Mouse (Mus musculus): ENCODE measurements around the gene Grb2.

The Grb2 gene

DNA sequence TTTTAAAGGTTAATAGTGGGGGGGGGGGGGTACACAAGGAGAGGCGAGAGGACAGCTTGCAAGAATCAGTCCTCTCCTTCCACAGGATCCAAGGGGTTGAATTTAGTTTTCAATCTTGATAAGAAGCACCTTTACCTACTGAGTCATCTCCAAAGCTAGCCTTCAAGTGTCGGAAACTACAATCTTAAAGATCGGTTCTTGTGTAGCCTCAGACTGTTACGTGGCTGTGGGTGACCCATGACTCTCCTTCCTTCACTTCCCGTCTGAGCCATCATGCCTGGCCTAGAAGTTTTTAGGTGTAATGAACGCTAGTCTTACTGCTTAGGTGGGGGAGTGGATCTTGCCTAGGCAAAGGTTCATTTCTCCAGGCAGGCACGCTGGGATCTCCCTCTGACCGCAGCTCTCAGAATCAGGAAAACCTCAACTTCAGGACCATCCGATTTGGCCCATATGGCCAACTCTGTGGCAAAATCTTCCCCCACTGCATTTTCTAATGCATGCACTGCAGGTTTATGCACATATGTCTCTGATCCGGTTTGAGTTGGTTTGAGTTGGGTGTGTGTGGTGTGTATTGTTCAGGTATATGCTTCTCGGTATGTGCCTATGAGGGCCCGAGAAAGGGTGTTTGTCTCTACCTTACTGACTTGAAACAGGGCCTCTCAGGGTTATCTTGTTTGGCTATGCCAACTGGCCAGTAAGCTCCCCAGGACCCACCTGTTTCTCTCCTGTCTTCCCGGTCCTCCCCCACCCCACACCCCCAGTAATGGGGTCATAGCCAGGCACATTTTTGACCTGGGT, 78.5 kb downstream of the Grb2 start:
- in situ Hi-C loops (cut with MboI, MseI): loop anchor here (25.0 kb wide), 1 partner anchor 782 kb away; the partner anchor contains the start of gene Rnf157

- in situ Hi-C loops (cut with MboI, MseI): loop anchor here (25.0 kb wide), 1 partner anchor 784 kb away; the partner anchor contains the start of gene Rnf157
Observed at GRCm38 (mm10) chr11:115628465-115629101, 79.8 kb downstream of the Grb2 start.

GRCm38 (mm10) chr11:115627705-115628464, 80.5 kb downstream of the Grb2 start, which contains the start of gene Slc25a19:
Gene Slc25a19 (minus strand): TSS chr11:115628295.
- in situ Hi-C loops (cut with MboI, MseI): loop anchor here (25.0 kb wide), 1 partner anchor 784 kb away; the partner anchor contains the start of gene Rnf157

DNA sequence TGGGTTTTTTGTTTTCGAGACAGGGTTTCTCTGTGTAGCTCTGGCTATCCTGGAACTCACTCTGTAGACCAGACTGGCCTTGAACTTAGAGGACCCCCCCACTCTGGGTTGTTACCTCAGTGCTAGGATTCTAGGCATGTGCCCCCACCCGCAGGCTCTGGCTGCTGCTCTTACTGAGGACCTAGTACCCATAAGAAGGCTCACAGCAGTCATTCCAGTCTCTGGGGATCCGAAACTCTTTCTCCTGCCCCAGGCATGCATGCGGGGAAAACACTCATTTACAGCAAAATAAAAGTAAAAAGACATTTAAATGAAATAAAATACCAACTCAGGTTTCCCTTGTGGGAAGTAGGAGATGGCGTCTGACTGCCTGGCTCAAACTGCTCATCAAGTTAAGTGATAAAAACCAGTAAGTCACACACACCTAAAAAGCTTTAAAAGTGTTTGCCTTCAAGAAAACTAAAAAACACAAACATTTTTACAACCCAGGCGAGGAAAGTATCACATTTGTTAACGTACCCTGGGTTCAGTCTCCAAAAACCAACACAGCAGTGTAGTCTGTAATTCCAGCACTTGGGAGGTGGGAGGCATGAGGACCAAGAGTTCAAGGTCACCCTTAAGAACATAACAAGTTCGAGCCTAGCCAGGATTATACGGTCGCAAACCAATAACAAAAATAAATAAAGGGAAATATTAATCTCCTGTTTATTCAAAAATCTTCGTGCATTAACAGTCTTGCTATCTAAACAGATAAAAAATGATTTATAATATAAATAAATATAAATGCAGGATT, 81.4 kb downstream of the Grb2 start:
- in situ Hi-C loops (cut with MboI, MseI): loop anchor here (25.0 kb wide), 1 partner anchor 785 kb away; the partner anchor contains the start of gene Rnf157

- in situ Hi-C loops (cut with MboI, MseI): loop anchor here (25.0 kb wide), 1 partner anchor 786 kb away; the partner anchor contains the start of gene Rnf157
Observed at GRCm38 (mm10) chr11:115625877-115626276, 82.5 kb downstream of the Grb2 start.

DNA sequence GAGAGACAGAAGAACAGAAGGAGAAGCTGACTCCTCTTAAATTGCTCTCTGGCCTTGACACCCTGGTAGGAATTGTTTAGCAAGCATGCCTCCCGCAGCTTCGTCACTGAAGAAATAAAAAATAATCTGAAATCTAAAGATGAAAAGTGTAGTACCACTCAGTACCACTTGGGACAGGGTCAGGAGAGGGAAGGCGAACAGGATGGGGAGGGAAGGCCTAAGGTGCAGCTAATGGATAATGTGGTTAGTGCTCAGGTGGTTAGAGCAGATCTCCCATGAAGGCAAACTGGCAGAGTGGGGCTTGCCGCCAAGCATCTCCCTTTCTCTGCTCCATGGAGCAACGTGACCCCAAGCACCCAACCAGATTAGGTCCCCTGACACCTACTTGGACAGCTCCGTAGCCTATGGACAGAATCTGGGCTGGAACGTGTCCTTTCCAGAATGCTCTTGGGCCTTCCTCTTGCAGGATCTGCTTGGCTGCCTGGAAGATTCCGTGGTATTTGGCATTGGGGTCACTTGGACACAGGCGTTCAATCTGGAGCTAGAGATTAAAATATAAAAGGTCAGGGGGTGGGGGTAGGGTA, 84.8 kb downstream of the Grb2 start:
- in situ Hi-C loops (cut with MboI, MseI): no loop called here

- in situ Hi-C loops (cut with MboI, MseI): no loop called here
Observed at GRCm38 (mm10) chr11:115619949-115620348, 88.4 kb downstream of the Grb2 start.

DNA sequence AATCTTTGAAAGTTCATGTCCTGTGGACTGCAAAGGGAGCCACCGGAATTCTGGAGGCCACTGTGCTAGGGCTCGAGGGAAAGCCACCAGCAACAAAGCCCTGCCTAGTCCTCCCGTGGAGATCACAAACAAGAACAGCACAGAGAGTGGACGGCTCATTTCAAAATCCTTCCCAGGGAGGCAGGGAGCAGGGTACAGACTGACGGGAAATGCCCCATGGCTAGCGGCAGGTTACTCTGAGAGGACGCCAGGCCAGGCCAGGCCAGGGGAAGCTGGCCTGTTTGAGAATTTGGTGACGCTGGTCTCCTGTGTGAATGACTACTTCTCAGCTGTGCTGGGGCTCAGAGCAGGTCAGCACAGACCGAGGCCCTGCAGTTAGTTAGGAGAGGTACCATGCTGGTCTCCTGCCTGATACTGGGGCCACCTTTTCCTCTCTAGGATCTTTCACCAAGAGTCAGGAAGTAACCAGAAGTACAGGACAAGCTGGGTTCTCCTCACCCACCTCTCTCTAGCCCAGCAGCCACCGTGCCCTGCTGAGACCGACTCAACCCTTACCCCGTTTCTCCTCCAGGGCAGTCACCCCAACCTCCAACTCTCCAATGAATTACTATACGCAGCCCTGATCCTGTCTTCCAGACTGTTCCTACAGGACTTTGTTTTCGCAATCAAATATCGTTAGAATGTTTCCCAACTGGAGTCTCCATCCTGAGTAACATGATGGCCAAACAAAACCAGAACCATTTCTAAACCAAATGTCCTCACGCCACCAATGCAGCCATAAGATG, 89.5 kb downstream of the Grb2 start:
- in situ Hi-C loops (cut with MboI, MseI): no loop called here

DNA sequence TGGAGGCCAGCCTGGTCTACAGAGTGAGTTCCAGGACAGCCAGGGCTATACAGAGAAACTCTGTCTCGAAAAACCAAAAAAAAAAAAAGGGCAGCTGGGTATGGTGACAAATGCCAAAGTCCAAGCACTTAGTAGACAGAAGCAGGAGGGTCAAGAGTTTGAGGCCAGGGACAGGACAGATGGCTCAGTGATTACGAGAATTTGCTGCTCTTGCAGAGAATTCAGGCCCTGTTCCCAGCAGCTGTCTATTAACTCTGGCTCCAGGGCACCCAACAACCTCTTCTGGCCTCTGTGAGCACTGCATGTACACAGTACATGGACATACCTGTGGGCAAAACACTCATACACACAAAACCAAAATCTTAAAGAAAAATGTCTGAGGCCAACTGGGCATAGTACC, 90.4 kb downstream of the Grb2 start:
- in situ Hi-C loops (cut with MboI, MseI): no loop called here

DNA sequence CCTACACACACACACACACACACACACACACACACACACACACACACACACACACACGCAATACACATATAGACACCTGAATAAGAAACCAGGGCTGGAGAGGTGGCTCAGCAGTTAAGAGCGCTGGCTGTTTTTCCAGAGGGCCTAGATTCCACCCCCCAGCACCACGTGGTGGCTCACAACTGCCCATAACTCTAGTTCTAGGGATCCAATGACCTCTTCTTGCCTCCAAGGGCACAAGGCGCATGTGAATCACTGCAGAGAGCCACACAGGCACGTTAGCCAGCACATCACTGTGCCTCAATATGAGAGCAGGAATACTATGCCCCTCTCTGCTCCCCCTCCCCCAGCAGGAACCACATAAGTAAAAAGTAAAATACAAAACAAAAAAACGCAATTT, 91.5 kb downstream of the Grb2 start:
- in situ Hi-C loops (cut with MboI, MseI): no loop called here

- in situ Hi-C loops (cut with MboI, MseI): no loop called here
Observed at GRCm38 (mm10) chr11:115616371-115616770, 92.0 kb downstream of the Grb2 start.

- in situ Hi-C loops (cut with MboI, MseI): no loop called here
Observed at GRCm38 (mm10) chr11:115615875-115616274, 92.5 kb downstream of the Grb2 start.

DNA sequence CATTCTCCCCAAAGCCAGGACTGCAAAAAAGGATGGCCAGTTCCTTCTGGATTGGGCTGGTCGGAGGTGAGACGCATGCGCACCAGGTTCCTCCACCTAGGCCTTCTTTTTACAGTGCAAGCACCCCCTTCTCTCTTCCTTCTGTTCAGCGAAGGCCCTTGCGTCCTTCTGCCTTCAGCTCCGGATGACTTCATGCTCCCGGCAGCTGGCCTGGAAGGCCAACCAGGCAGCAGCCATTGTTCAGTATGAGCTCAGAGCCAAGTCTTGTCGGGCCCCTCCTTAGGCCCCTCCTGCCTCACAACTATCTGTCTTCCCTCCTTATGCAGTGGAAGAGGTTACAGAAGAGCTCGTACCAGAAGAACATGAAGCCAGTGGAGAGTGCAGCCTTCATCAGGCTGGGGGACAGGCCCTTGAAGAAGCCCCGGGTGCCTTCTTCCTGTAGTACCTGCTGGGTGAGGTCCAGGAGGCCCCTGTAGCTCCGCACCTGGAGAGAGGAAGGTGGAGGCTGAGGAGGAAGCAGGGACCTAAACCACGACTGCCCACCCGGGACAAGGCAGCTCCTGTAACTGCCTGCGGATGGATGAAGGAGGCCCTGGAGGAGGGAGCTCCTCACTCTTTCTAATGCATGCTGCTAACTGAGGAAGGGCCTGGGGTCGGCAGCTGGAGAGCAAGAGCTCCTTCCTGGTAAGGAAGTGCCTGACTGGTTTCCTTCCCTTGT, 93.1 kb downstream of the Grb2 start:
- in situ Hi-C loops (cut with MboI, MseI): no loop called here

DNA sequence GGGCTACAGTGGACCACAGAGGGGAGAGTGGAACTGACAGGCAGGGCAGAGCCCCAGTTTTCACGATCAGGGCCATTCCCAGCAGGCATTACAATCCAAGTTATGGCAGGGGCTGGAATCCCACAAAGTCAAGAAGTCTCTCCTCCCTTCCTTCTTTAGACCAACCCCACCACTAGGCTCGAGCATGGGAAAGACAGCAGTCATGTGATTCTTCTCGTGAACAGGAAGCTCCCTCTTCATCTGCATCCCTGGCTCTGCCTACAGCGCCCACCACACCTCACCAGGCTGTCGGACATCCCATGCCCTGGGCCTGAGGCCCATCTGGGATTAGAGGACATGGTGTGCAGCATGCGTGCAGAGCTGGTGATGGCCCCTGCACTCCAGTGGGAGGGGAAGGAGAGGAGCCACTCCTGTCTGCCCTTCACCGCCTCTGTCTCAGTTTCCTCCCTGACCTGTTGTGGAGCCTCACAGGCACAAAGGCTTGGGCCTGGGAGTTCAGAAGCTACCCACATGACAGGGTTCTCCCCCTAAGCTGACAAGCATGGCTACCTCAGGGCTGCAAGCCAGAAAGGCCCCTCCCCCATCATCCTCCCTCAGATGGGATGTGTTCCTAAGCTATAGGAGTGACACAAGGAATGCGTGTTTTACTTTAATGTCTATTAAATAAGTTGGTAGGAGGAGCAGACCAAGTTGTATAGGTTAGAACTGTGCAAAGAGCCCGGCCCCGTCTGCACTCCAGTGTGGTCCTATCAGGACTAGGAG, 93.9 kb downstream of the Grb2 start:
- in situ Hi-C loops (cut with MboI, MseI): no loop called here

DNA sequence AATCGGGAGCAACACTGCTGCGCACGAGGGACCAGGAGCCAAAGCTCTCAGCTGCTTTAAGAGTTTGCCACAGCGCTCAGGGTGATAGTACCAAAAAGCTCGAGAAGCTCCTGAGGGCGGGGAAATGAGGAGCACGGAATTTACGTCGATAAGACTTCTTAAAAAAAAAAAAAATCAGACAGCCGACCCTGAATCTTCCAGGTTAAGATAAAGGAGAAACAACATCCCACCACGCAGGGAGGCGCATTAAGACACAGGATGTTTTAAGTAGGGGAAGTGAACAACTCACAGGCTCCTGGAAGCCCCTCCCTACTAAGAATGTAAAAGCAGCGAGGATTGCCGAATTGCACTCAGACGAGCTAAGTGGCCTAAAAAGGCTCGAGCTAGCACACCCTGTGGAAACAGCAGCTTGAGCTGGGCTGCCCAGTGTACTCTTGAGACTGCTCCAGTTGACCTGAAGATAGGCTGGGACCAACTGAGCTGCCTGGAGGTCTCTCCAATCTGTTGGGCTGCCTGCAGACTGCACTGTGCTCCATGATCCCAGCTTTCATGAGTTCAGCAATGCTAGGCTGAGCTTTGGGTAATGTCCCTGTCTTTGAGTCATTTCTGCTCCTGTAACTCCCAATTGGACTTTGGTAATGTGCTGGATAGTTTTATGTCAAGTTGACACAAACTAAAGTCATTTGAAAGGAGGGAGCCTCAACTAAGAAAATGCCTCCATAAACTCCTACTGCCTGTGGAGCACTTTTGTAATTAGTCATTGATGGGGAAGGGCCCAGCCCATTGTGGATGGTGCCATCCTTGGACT, 95.1 kb downstream of the Grb2 start:
- in situ Hi-C loops (cut with MboI, MseI): no loop called here

DNA sequence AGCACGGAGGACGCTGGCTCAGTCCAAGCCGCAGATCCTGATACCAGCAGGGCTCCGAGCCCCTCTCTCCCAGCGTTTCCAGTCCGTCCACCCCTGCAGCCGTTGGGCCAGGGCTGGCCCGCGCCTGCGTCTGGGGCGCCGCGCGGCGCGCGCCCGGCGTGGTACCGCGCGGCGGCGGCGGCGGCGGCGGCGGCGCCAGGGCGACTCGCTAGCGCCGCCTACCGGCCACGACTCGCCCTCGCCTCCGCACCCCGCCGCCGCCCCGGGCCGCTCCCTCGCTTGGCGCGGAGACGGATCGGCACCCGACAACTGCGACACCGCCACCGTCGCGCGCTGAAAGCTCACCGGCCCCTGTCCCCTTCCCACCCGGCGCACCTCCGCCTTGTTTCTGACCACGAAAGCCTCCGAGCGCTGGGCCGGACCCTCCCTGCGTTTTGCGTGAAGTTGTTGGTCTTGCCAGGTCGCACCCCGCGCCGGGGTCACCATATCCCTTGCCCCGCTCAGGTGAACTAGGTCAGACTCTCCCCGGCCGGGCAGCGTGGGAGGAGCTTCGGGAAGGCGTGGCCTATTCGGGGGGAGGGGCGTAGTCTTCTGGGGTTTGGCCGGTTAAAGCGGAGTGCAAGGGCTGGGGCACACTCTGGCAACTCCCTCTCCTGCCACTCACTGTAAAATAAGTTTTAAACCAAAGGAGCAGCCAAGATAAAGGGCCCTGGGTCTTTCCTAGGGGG, 95.8 kb downstream of the Grb2 start, which contains the start of gene Mif4gd:
Gene Mif4gd (minus strand): TSS at position 560 of the 728 bp plus-strand sequence.
- in situ Hi-C loops (cut with MboI, MseI): no loop called here

GRCm38 (mm10) chr11:115612059-115612409, 96.4 kb downstream of the Grb2 start:
- in situ Hi-C loops (cut with MboI, MseI): no loop called here
